Mouse (Mus musculus): Measurements from ENCODE around the gene Ptprd.

DNA sequence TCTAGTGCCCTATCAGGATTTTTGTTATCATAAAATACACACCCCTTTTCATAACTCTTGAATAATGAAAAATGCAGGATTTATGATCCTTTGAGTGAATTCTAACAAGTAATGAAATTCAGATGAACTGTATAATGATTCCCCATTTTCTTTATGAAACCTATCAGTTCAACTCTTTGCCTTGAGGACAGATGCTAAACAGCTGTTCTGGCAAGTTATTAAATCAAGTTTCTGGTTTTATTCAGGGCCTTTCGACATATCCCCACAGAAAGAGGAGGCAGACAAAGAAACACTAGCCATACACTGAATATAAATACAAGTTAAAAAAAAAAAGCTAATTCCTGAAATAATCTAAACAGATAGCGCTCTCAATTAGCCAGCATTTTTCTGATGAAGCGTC lies 1914.4 kb downstream of the Ptprd start:
- TF ChIP-seq CTCF (IDR thresholded peaks at IDR 0.05; ENCODE audit: low read depth) (no peak), EP300 (IDR thresholded peaks at IDR 0.05; ENCODE audit: low read depth) (no peak)
